Mouse (Mus musculus): ENCODE results near the gene Baz1a. TPM values are rescaled to one million over a fixed set of nuclear protein-coding genes. Genes with fewer than 3 reads are reported as not detected.

Gene Baz1a
- polyA plus RNA-seq, 1 experiment from 2014 or later: 26.8 TPM

GRCm38 (mm10) chr12:54861991-54862605 is 152.1 kb downstream of the Baz1a start:
- H3K4me2 ChIP-seq (ENCODE audit: low read depth, low read length): peak overlapping the region; percentile 96
- H3K27me3 ChIP-seq (ENCODE audit: control insufficient read depth, insufficient read depth, low read depth, low read length): no peaks in the 10 kb centered on the region
- peak overlapping the region; percentile 87 for H3K27ac ChIP-seq (ENCODE audit: low read length)
- H3K9ac ChIP-seq (ENCODE audit: low read depth, low read length): peak overlapping the region; percentile 96
- peaks cover 7% of the 10 kb centered on the region for H3K4me1 ChIP-seq (ENCODE audit: control insufficient read depth, low read depth, low read length)
- H3K4me3 ChIP-seq (ENCODE audit: low read depth, low read length): peak overlapping the region; percentile 93
- H3K36me3 ChIP-seq (ENCODE audit: control insufficient read depth, insufficient read depth): peaks cover 3% of the 10 kb centered on the region; the same call in 1 of the 2 replicates
- H3K9me3 ChIP-seq (replicated peaks; ENCODE audit: control insufficient read depth, low read length): no peaks in the 10 kb centered on the region
- WGBS (ENCODE audit: insufficient replicate concordance): under 1% methylated on average over 36 of the region's 36 CpGs
- ATAC-seq (ENCODE audit: low read depth): peak; percentile 24

DNA sequence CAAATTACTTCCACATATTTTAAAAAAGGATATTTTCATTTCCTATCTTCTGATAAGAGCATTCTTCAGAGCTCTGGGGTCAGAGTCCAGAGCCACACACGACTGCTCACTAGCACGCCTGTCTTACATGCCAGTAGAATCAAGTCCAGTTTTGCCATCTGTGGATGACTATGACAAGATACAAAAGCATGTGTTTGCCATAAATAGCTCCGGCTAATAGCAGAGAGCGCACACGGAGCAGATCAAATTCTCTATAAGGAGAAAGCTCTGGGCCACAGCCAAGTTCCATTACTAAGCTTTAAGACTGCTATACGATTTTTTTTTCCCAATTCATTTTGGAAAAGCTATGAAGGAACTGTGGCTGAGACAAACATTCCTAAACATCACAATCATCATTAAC is 154.6 kb downstream of the Baz1a start:
- Histone ChIP-seq H3K4me3 (ENCODE audit: low read depth, low read length) (no peak overlapping the region), H3K4me1 (ENCODE audit: control insufficient read depth, low read depth, low read length) (peaks cover 7% of the 10 kb centered on the region), H3K9ac (ENCODE audit: low read depth, low read length) (no peak overlapping the region), H3K4me2 (ENCODE audit: low read depth, low read length) (no peak overlapping the region), H3K9me3 (replicated peaks; ENCODE audit: control insufficient read depth, low read length) (no peaks in the 10 kb centered on the region), H3K36me3 (ENCODE audit: control insufficient read depth, insufficient read depth) (peaks cover 3% of the 10 kb centered on the region), H3K27ac (ENCODE audit: low read length) (no peak overlapping the region), H3K27me3 (ENCODE audit: control insufficient read depth, insufficient read depth, low read depth, low read length) (no peaks in the 10 kb centered on the region)
- ATAC-seq (ENCODE audit: low read depth): no peak
- 72% methylated on average over 6 of the region's 6 CpGs for WGBS (ENCODE audit: insufficient replicate concordance)

DNA sequence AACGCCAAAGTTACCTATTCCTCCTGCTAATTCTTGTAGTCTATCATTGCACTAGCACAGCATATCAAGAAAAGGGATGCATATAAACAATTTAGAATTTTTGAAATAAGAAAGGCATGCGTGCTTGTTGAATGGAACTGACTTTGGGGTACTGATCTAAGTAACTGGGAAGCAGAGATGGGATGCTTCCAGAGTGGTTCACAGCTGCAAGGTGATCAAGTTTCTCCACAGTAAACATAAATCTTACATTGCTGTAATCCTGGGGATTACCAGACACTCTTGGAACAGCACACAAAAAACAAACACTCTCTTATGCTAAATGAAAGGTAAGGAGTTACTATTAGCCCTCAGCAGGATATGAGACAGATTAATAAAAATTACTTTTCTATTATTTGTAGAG is 163.6 kb downstream of the Baz1a start:
- no peak overlapping the region for H3K27ac ChIP-seq (ENCODE audit: low read length)
- H3K9me3 ChIP-seq (replicated peaks; ENCODE audit: control insufficient read depth, low read length): no peaks in the 10 kb centered on the region
- WGBS (ENCODE audit: insufficient replicate concordance): 61% methylated on average over 2 of the region's 2 CpGs
- H3K4me2 ChIP-seq (ENCODE audit: low read depth, low read length): no peak overlapping the region
- no peaks in the 10 kb centered on the region for H3K4me1 ChIP-seq (ENCODE audit: control insufficient read depth, low read depth, low read length)
- H3K4me3 ChIP-seq (ENCODE audit: low read depth, low read length): no peak overlapping the region
- H3K36me3 ChIP-seq (ENCODE audit: control insufficient read depth, insufficient read depth): no peaks in the 10 kb centered on the region; the same call in 1 of the 2 replicates
- no peak overlapping the region for H3K9ac ChIP-seq (ENCODE audit: low read depth, low read length)
- ATAC-seq (ENCODE audit: low read depth): no peak
- no peaks in the 10 kb centered on the region for H3K27me3 ChIP-seq (ENCODE audit: control insufficient read depth, insufficient read depth, low read depth, low read length)

GRCm38 (mm10) chr12:54844415-54844814 is 169.7 kb downstream of the Baz1a start:
- Histone ChIP-seq H3K9ac (ENCODE audit: low read depth, low read length) (no peak overlapping the region), H3K27ac (ENCODE audit: low read length) (no peak overlapping the region), H3K27me3 (ENCODE audit: control insufficient read depth, insufficient read depth, low read depth, low read length) (no peaks in the 10 kb centered on the region), H3K9me3 (replicated peaks; ENCODE audit: control insufficient read depth, low read length) (no peaks in the 10 kb centered on the region), H3K36me3 (ENCODE audit: control insufficient read depth, insufficient read depth) (no peaks in the 10 kb centered on the region), H3K4me3 (ENCODE audit: low read depth, low read length) (no peak overlapping the region), H3K4me1 (ENCODE audit: control insufficient read depth, low read depth, low read length) (no peaks in the 10 kb centered on the region), H3K4me2 (ENCODE audit: low read depth, low read length) (no peak overlapping the region)
- ATAC-seq (ENCODE audit: low read depth): no peak

Other genes starting within 250 kb of the Baz1a start
- 45.3 and 45.4 TPM in 2 replicates for gene Snx6, start 218.6 kb downstream of the Baz1a start, polyA plus RNA-seq (2015; fragmentation: Nextera tagmentation; extraction: Ambion mirVana)
- gene Cfl2, start 151.5 kb downstream of the Baz1a start, polyA plus RNA-seq (2015; fragmentation: Nextera tagmentation; extraction: Ambion mirVana): 38.0 and 43.2 TPM in 2 replicates
- gene Gm20403, start 27.8 kb downstream of the Baz1a start, polyA plus RNA-seq (2015; fragmentation: Nextera tagmentation; extraction: Ambion mirVana): not detected in 2 replicates
- gene 2700097O09Rik, start 65.8 kb upstream of the Baz1a start, polyA plus RNA-seq (2015; fragmentation: Nextera tagmentation; extraction: Ambion mirVana): 35.6 and 36.5 TPM in 2 replicates
- 72.2 and 72.5 TPM in 2 replicates for gene Srp54a, start 65.9 kb upstream of the Baz1a start, polyA plus RNA-seq (2015; fragmentation: Nextera tagmentation; extraction: Ambion mirVana)
- 6.8 and 7.9 TPM in 2 replicates for gene Fam177a, start 110.1 kb upstream of the Baz1a start, polyA plus RNA-seq (2015; fragmentation: Nextera tagmentation; extraction: Ambion mirVana)
- 24.7 and 25.2 TPM in 2 replicates for gene Srp54b, start 140.8 kb upstream of the Baz1a start, polyA plus RNA-seq (2015; fragmentation: Nextera tagmentation; extraction: Ambion mirVana)
- 0.71 TPM in 1 of 2 replicates, not detected in the other for gene 1700047I17Rik2, start 185.2 kb upstream of the Baz1a start, polyA plus RNA-seq (2015; fragmentation: Nextera tagmentation; extraction: Ambion mirVana)
- 30.2 and 31.5 TPM in 2 replicates for gene Srp54c, start 215.8 kb upstream of the Baz1a start, polyA plus RNA-seq (2015; fragmentation: Nextera tagmentation; extraction: Ambion mirVana)